Mouse (Mus musculus) CH12.LX (cell line): ENCODE data around the gene Tspan9. TPM values are rescaled to one million over a fixed set of nuclear protein-coding genes. Genes with fewer than 3 reads are reported as not detected.

Experiments used
- DNase-seq: peaks from one replicate; pipeline ENCODE4 v3.0.0-alpha.2; 2013; ENCODE audit errors: extremely low read depth
- H3K27ac ChIP-seq: 2 replicates; pipeline ENCODE4 v1.5.1; 2012; ENCODE audit warnings: low read depth, mild to moderate bottlenecking, control low read depth, moderate library complexity; ENCODE audit not compliant: insufficient read depth
- H3K27me3 ChIP-seq: replicated peaks from 2 replicates; pipeline ENCODE3; 2012; ENCODE audit warnings: inconsistent platforms
- H3K36me3 ChIP-seq, 2 experiments: replicated peaks in 1 of 2; 2 replicates each; pipeline versions ENCODE3 to v1.6.1; 2012; ENCODE audit warnings: inconsistent platforms in 1 of 2, low read length in 1 of 2, mild to moderate bottlenecking in 1 of 2, mixed read lengths in 1 of 2, moderate library complexity in 1 of 2; ENCODE audit not compliant: control insufficient read depth in 1 of 2, insufficient read depth in 1 of 2
- H3K4me1 ChIP-seq, 2 experiments: 2 replicates each; pipeline ENCODE4 v1.6.1; 2012; ENCODE audit warnings: inconsistent platforms in 1 of 2, moderate library complexity in 1 of 2; ENCODE audit not compliant: insufficient read depth in 2 of 2, control insufficient read depth in 1 of 2
- H3K4me2 ChIP-seq: 2 replicates; pipeline ENCODE4 v1.6.1; 2012; ENCODE audit warnings: low read depth, mild to moderate bottlenecking, control low read depth; ENCODE audit not compliant: poor library complexity, insufficient read depth, severe bottlenecking
- H3K4me3 ChIP-seq, 3 experiments: fragments of 150-350 bp in 1 of 3; sonication (generic) in 1 of 3; replicated peaks in 1 of 3; 2 replicates each; pipeline versions ENCODE3 to v1.5.1; 2011 to 2012; ENCODE audit warnings: low read depth in 2 of 3, low read length in 2 of 3, mild to moderate bottlenecking in 2 of 3, moderate library complexity in 2 of 3, control low read depth in 1 of 3, improper control_type of control experiment in 1 of 3, inconsistent platforms in 1 of 3, mixed read lengths in 1 of 3; ENCODE audit not compliant: poor library complexity in 1 of 3
- H3K79me2 ChIP-seq: replicated peaks from 2 replicates; pipeline ENCODE4 v1.6.1; 2012; ENCODE audit warnings: mild to moderate bottlenecking, moderate library complexity; ENCODE audit not compliant: control insufficient read depth, poor library complexity, insufficient read depth, severe bottlenecking; ENCODE audit errors: extremely low read depth
- H3K9ac ChIP-seq: 2 replicates; pipeline ENCODE4 v1.6.1; 2012; ENCODE audit warnings: low read depth, mild to moderate bottlenecking, control low read depth, moderate library complexity; ENCODE audit not compliant: insufficient read depth
- H3K9me3 ChIP-seq: replicated peaks from 2 replicates; pipeline ENCODE3; 2012; ENCODE audit warnings: low read length, inconsistent platforms, mixed read lengths
- CHD1 ChIP-seq: IDR thresholded peaks from 2 replicates; pipeline ENCODE4 v1.6.1; 2012; ENCODE audit warnings: low read depth, low read length, improper control_type of control experiment, inconsistent platforms
- CTCF ChIP-seq, 2 experiments: IDR thresholded peaks in 1 of 2; conservative IDR thresholded peaks in 1 of 2; 2 replicates each; pipeline ENCODE4 v1.5.1; 2011 to 2012; ENCODE audit warnings: low read depth in 2 of 2, low read length in 2 of 2, improper control_type of control experiment in 1 of 2, inconsistent platforms in 1 of 2, mild to moderate bottlenecking in 1 of 2, moderate library complexity in 1 of 2
- ETS1 ChIP-seq: conservative IDR thresholded peaks from 2 replicates; pipeline ENCODE4 v1.6.1; 2012; ENCODE audit warnings: low read depth, mild to moderate bottlenecking, inconsistent platforms, low read length, improper control_type of control experiment, moderate library complexity
- GABPA ChIP-seq: IDR thresholded peaks from 2 replicates; pipeline ENCODE4 v1.6.1; 2012; ENCODE audit warnings: low read depth, low read length, improper control_type of control experiment, inconsistent platforms; ENCODE audit not compliant: insufficient replicate concordance
- HCFC1 ChIP-seq: IDR thresholded peaks from 2 replicates; pipeline ENCODE4 v1.6.1; 2012; ENCODE audit warnings: low read depth, mild to moderate bottlenecking, inconsistent platforms, low read length, improper control_type of control experiment
- IRF4 ChIP-seq: IDR thresholded peaks from 2 replicates; pipeline ENCODE4 v1.6.1; 2014; ENCODE audit warnings: low read depth, mild to moderate bottlenecking, inconsistent platforms, low read length, improper control_type of control experiment
- KAT2A ChIP-seq: IDR thresholded peaks from 2 replicates; pipeline ENCODE4 v1.6.1; 2012; ENCODE audit warnings: low read length, improper control_type of control experiment, inconsistent platforms; ENCODE audit not compliant: insufficient replicate concordance
- MAFK ChIP-seq: IDR thresholded peaks from 2 replicates; pipeline ENCODE4 v1.6.1; 2011; ENCODE audit warnings: low read length, improper control_type of control experiment; ENCODE audit not compliant: insufficient replicate concordance
- MXI1 ChIP-seq: IDR thresholded peaks from 2 replicates; pipeline ENCODE4 v1.6.1; 2011; ENCODE audit warnings: mild to moderate bottlenecking, low read depth, low read length, improper control_type of control experiment
- MYC ChIP-seq: IDR thresholded peaks from 2 replicates; pipeline ENCODE4 v1.6.1; 2011; ENCODE audit warnings: low read depth, mild to moderate bottlenecking, improper control_type of control experiment, low read length
- NELFE ChIP-seq: IDR thresholded peaks from 2 replicates; pipeline ENCODE4 v1.6.1; 2011; ENCODE audit warnings: low read depth, low read length, improper control_type of control experiment
- NRF1 ChIP-seq: IDR thresholded peaks from 2 replicates; pipeline ENCODE4 v1.6.1; 2014; ENCODE audit warnings: low read depth, mild to moderate bottlenecking, inconsistent platforms, low read length, improper control_type of control experiment, moderate library complexity
- POLR2A ChIP-seq: IDR thresholded peaks from 2 replicates; pipeline ENCODE4 v1.6.1; 2011; ENCODE audit warnings: low read depth, mild to moderate bottlenecking, improper control_type of control experiment, low read length
- POLR2AphosphoS2 ChIP-seq: IDR thresholded peaks from 2 replicates; pipeline ENCODE4 v1.6.1; 2011; ENCODE audit warnings: low read depth, low read length, improper control_type of control experiment
- RCOR1 ChIP-seq: conservative IDR thresholded peaks from 2 replicates; pipeline ENCODE4 v1.6.1; 2012; ENCODE audit warnings: low read depth, mild to moderate bottlenecking, inconsistent platforms, low read length, improper control_type of control experiment
- SIN3A ChIP-seq: IDR thresholded peaks from 2 replicates; pipeline ENCODE4 v1.6.1; 2012; ENCODE audit warnings: low read length, improper control_type of control experiment, inconsistent platforms
- TBP ChIP-seq: conservative IDR thresholded peaks from 2 replicates; pipeline ENCODE4 v1.6.1; 2011; ENCODE audit warnings: low read depth, low read length, improper control_type of control experiment
- UBTF ChIP-seq: IDR thresholded peaks from 2 replicates; pipeline ENCODE4 v1.6.1; 2012; ENCODE audit warnings: low read depth, mild to moderate bottlenecking, inconsistent platforms, low read length, improper control_type of control experiment, moderate library complexity
- USF2 ChIP-seq: conservative IDR thresholded peaks from 2 replicates; pipeline ENCODE4 v1.6.1; 2011; ENCODE audit warnings: low read depth, low read length, improper control_type of control experiment
- ZKSCAN1 ChIP-seq: IDR thresholded peaks from 2 replicates; pipeline ENCODE4 v1.6.1; 2012; ENCODE audit warnings: low read depth, inconsistent platforms, low read length, improper control_type of control experiment, borderline replicate concordance
- dilution Hi-C: fragments of 300-500 bp; cut with MboI; formaldehyde crosslinking; loops from 2 replicates; pipeline ENCODE4 v1.14.3; 2020; ENCODE audit warnings: low sequenced_read_pairs; ENCODE audit not compliant: extremely low pct_unique_long_range_greater_than_20kb, extremely low pct_ligation_motif_present
- in situ Hi-C: fragments of 300-500 bp; cut with MboI; formaldehyde crosslinking; loops from 3 replicates; pipeline ENCODE4 v1.14.3; 2019; ENCODE audit warnings: low sequenced_read_pairs, low pct_ligation_motif_present, low pct_unique_long_range_greater_than_20kb, mixed read lengths
- polyA plus RNA-seq: library from polyadenylated mRNA; unstranded; fragments of >175 nt; gene quantifications from 2 replicates; pipeline ENCODE4 v1.2.1, GENCODE M21; 2012; ENCODE audit warnings: low read depth; ENCODE audit not compliant: insufficient read length
- total RNA-seq, 2 experiments: library from RNA; depleted of rRNA; stranded (reverse); fragments of 300-350 nt in 1 of 2; fragments of >200 nt in 1 of 2; gene quantifications; 2 replicates each; pipeline ENCODE4 v1.2.3; 2012 to 2014

The Tspan9 gene
- total and polyA plus RNA-seq, 3 experiments = 0.40 to 0.98 (median 0.71) TPM

DNA sequence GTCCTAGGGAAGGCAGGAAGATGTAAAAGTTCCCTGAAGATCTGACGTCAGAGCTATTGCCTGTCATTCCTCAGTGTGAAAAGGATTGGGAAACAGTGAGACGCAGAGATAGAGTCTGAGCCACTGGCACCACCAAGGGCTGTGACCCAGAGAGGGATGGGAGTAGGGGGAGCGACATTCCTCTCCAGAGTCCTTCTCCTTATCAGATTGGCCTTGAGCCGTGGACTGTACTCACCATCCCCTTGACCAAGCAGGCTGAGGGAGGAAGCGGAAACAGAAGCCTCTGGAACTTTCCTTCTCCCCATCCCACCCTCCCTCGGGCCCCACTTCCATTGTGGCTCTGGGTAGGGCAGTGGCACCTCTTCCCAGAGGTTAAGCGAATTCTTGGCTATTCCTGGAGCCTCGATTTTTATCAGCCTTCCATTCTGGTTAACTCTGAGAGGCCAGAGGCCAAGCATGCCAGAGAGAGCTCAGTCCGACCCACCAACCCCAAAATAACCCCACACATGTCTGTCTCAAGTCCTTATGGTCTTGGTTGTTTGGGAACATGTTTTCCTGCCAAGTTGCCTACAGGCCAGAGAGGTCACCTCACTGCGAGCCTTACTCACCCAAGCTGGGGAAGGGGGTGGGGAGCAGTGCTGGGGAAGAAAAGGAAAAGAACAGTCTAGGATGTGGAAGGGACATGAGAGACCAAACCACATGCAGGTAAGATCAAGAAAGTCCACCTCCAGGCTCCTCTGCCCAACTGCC is 19.0 kb downstream of the Tspan9 start:
- Histone ChIP-seq H3K4me3 (no peak overlapping the region), H3K27ac (no peak overlapping the region), H3K4me1 (peaks cover 0 to 3% of the 10 kb centered on the region in 2 experiments; a peak in 1 of 4 replicates), H3K4me2 (no peak overlapping the region), H3K27me3 (peaks cover 97% of the 10 kb centered on the region), H3K79me2 (no peaks in the 10 kb centered on the region), H3K9me3 (peaks cover 5% of the 10 kb centered on the region), H3K9ac (no peak overlapping the region), H3K36me3 (no peaks in the 10 kb centered on the region)
- in situ Hi-C loops = no loop called here
- DNase-seq = no peak
- TF ChIP-seq POLR2A = no peak
- TF ChIP-seq KAT2A = no peak
- no peak for TF ChIP-seq HCFC1
- no peak for TF ChIP-seq SIN3A
- no peak for TF ChIP-seq POLR2AphosphoS2
- no peak for TF ChIP-seq USF2
- no peak for TF ChIP-seq TBP
- no peak for TF ChIP-seq CHD1
- TF ChIP-seq MYC = no peak
- TF ChIP-seq MAFK = no peak
- dilution Hi-C loops = no loop called here

DNA sequence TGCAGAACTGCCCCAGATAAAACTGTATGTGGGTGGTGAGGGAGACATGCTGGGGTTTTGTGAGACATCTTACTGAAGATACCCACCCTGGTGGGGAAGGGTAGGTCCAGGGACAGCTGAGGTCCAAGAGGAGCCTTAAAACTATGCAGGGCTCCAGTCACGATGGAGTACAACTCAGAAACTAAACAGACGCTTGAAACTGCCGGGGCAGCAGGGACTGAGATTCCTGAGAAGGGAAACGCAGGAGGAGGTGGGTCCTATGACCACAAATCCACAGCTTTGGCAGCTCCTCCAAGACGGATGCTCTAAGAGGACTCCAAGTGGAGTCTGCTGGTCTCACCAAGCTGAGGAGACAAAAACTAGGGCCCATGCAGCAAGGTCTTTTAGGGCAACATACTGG is 21.3 kb downstream of the Tspan9 start:
- no peaks in the 10 kb centered on the region for H3K36me3 ChIP-seq
- dilution Hi-C loops (no loop called here), in situ Hi-C loops (no loop called here)
- peaks cover 6% of the 10 kb centered on the region for H3K9me3 ChIP-seq
- H3K4me3 ChIP-seq = no peak overlapping the region
- H3K27me3 ChIP-seq = peaks cover 89% of the 10 kb centered on the region
- peaks cover 0 to 3% of the 10 kb centered on the region in 2 experiments; a peak in 1 of 4 replicates for H3K4me1 ChIP-seq
- no peak for DNase-seq
- H3K9ac ChIP-seq = no peak overlapping the region
- TF ChIP-seq SIN3A (no peak), POLR2AphosphoS2 (no peak), GABPA (no peak), UBTF (no peak), ZKSCAN1 (no peak), NRF1 (no peak), RCOR1 (no peak), MXI1 (no peak), IRF4 (no peak), HCFC1 (no peak), CTCF (conservative IDR thresholded peaks at IDR 0.05 in 1 of 2, IDR thresholded peaks at IDR 0.05 in 1 of 2; ENCODE audit: low read depth in 2 of 2, low read length in 2 of 2) (no peak), KAT2A (no peak), ETS1 (no peak), NELFE (no peak)
- no peak overlapping the region for H3K27ac ChIP-seq
- H3K4me2 ChIP-seq = no peak overlapping the region
- H3K79me2 ChIP-seq = no peaks in the 10 kb centered on the region
